Mouse (Mus musculus): ENCODE results near the gene Scaf4. TPM values are rescaled to one million over a fixed set of nuclear protein-coding genes. Genes with fewer than 3 reads are reported as not detected.
A peak's percentile ranks its signal among the peaks of the same experiment; 100 is the strongest.

Gene Scaf4
- polyA plus RNA-seq, 1 experiment = 14.1 TPM

GRCm38 (mm10) chr16:90180975-90181374, 103.3 kb downstream of the Scaf4 start:
- H3K36me3 ChIP-seq (ENCODE audit: control insufficient read depth, insufficient read depth) = no peaks in the 10 kb centered on the region
- H3K79me2 ChIP-seq (ENCODE audit: control insufficient read depth, insufficient read depth) = no peaks in the 10 kb centered on the region
- H3K4me2 ChIP-seq (ENCODE audit: low read depth) = no peak overlapping the region
- no peak overlapping the region for H3ac ChIP-seq (ENCODE audit: control insufficient read depth, insufficient read length)
- H3K4me3 ChIP-seq = no peak overlapping the region
- TF ChIP-seq POLR2A (IDR thresholded peaks at IDR 0.05; ENCODE audit: insufficient read length, low read depth) = no peak
- no peak for TF ChIP-seq SRF (IDR thresholded peaks at IDR 0.05; ENCODE audit: control insufficient read depth, insufficient read length, low read depth)
- no peak for TF ChIP-seq REST (IDR thresholded peaks at IDR 0.05; ENCODE audit: insufficient read depth, insufficient read length)
- no peak for TF ChIP-seq TCF3 (IDR thresholded peaks at IDR 0.05; ENCODE audit: insufficient read length, low read depth)
- TF ChIP-seq POLR2AphosphoS2 (IDR thresholded peaks at IDR 0.05; ENCODE audit: insufficient read length, low read depth) = no peak
- no peak for TF ChIP-seq CEBPB (IDR thresholded peaks at IDR 0.05; ENCODE audit: insufficient read depth, poor library complexity, severe bottlenecking)
- no peak for TF ChIP-seq MYOG (IDR thresholded peaks at IDR 0.05; ENCODE audit: control insufficient read depth in 1 of 3, insufficient read depth in 1 of 3, insufficient read length in 2 of 3, low read depth in 2 of 3)
- TF ChIP-seq MYOD1 (IDR thresholded peaks at IDR 0.05; ENCODE audit: control insufficient read depth in 1 of 3, insufficient read length in 2 of 3, low read depth in 2 of 3) = no peak
- no peak for TF ChIP-seq MAX (IDR thresholded peaks at IDR 0.05; ENCODE audit: low read depth)
- TF ChIP-seq TCF12 (IDR thresholded peaks at IDR 0.05; ENCODE audit: insufficient read depth, poor library complexity, severe bottlenecking) = no peak
- TF ChIP-seq USF1 (IDR thresholded peaks at IDR 0.05; ENCODE audit: low read depth) = no peak
- no peak for TF ChIP-seq E2F4 (IDR thresholded peaks at IDR 0.05; ENCODE audit: insufficient read depth)
- no peaks in the 10 kb centered on the region for H3K27me3 ChIP-seq (ENCODE audit: control insufficient read depth, insufficient read depth, insufficient read length)

- Histone ChIP-seq H3K79me2 (ENCODE audit: control insufficient read depth, insufficient read depth) (no peaks in the 10 kb centered on the region), H3K4me3 (no peak overlapping the region), H3ac (ENCODE audit: control insufficient read depth, insufficient read length) (no peak overlapping the region), H3K4me2 (ENCODE audit: low read depth) (no peak overlapping the region), H3K27me3 (ENCODE audit: control insufficient read depth, insufficient read depth, insufficient read length) (no peaks in the 10 kb centered on the region), H3K36me3 (ENCODE audit: control insufficient read depth, insufficient read depth) (no peaks in the 10 kb centered on the region)
- TF ChIP-seq SRF (IDR thresholded peaks at IDR 0.05; ENCODE audit: control insufficient read depth, insufficient read length, low read depth) = no peak
- no peak for TF ChIP-seq POLR2AphosphoS2 (IDR thresholded peaks at IDR 0.05; ENCODE audit: insufficient read length, low read depth)
- no peak for TF ChIP-seq TCF12 (IDR thresholded peaks at IDR 0.05; ENCODE audit: insufficient read depth, poor library complexity, severe bottlenecking)
Observed at GRCm38 (mm10) chr16:90179892-90180291, 104.4 kb downstream of the Scaf4 start.

- no peak overlapping the region for H3K4me3 ChIP-seq
- H3K4me2 ChIP-seq (ENCODE audit: low read depth) = no peak overlapping the region
- H3K36me3 ChIP-seq (ENCODE audit: control insufficient read depth, insufficient read depth) = no peaks in the 10 kb centered on the region
- no peak overlapping the region for H3ac ChIP-seq (ENCODE audit: control insufficient read depth, insufficient read length)
- no peaks in the 10 kb centered on the region for H3K79me2 ChIP-seq (ENCODE audit: control insufficient read depth, insufficient read depth)
- TF ChIP-seq CEBPB (IDR thresholded peaks at IDR 0.05; ENCODE audit: insufficient read depth, poor library complexity, severe bottlenecking) = no peak
- TF ChIP-seq REST (IDR thresholded peaks at IDR 0.05; ENCODE audit: insufficient read depth, insufficient read length) = no peak
- TF ChIP-seq MAX (IDR thresholded peaks at IDR 0.05; ENCODE audit: low read depth) = no peak
- TF ChIP-seq MYOG (IDR thresholded peaks at IDR 0.05; ENCODE audit: control insufficient read depth in 1 of 3, insufficient read depth in 1 of 3, insufficient read length in 2 of 3, low read depth in 2 of 3) = no peak
- no peak for TF ChIP-seq POLR2AphosphoS2 (IDR thresholded peaks at IDR 0.05; ENCODE audit: insufficient read length, low read depth)
- no peak for TF ChIP-seq TCF3 (IDR thresholded peaks at IDR 0.05; ENCODE audit: insufficient read length, low read depth)
- TF ChIP-seq MYOD1 (IDR thresholded peaks at IDR 0.05; ENCODE audit: control insufficient read depth in 1 of 3, insufficient read length in 2 of 3, low read depth in 2 of 3) = no peak
- no peak for TF ChIP-seq TCF12 (IDR thresholded peaks at IDR 0.05; ENCODE audit: insufficient read depth, poor library complexity, severe bottlenecking)
- H3K27me3 ChIP-seq (ENCODE audit: control insufficient read depth, insufficient read depth, insufficient read length) = no peaks in the 10 kb centered on the region
Observed at GRCm38 (mm10) chr16:90178404-90178803, 105.9 kb downstream of the Scaf4 start.

GRCm38 (mm10) chr16:90177425-90177824, 106.9 kb downstream of the Scaf4 start:
- Histone ChIP-seq H3K36me3 (ENCODE audit: control insufficient read depth, insufficient read depth) (no peaks in the 10 kb centered on the region), H3K4me2 (ENCODE audit: low read depth) (peak overlapping the region; percentile 6), H3K79me2 (ENCODE audit: control insufficient read depth, insufficient read depth) (no peaks in the 10 kb centered on the region), H3K27me3 (ENCODE audit: control insufficient read depth, insufficient read depth, insufficient read length) (no peaks in the 10 kb centered on the region), H3ac (ENCODE audit: control insufficient read depth, insufficient read length) (no peak overlapping the region), H3K4me3 (no peak overlapping the region)
- no peak for TF ChIP-seq MYOD1 (IDR thresholded peaks at IDR 0.05; ENCODE audit: control insufficient read depth in 1 of 3, insufficient read length in 2 of 3, low read depth in 2 of 3)

- TF ChIP-seq TCF12 (IDR thresholded peaks at IDR 0.05; ENCODE audit: insufficient read depth, poor library complexity, severe bottlenecking) (no peak), MAX (IDR thresholded peaks at IDR 0.05; ENCODE audit: low read depth) (no peak), TCF3 (IDR thresholded peaks at IDR 0.05; ENCODE audit: insufficient read length, low read depth) (no peak), USF1 (IDR thresholded peaks at IDR 0.05; ENCODE audit: low read depth) (no peak), SRF (IDR thresholded peaks at IDR 0.05; ENCODE audit: control insufficient read depth, insufficient read length, low read depth) (no peak), E2F4 (IDR thresholded peaks at IDR 0.05; ENCODE audit: insufficient read depth) (no peak), CEBPB (IDR thresholded peaks at IDR 0.05; ENCODE audit: insufficient read depth, poor library complexity, severe bottlenecking) (no peak)
- Histone ChIP-seq H3ac (ENCODE audit: control insufficient read depth, insufficient read length) (no peak overlapping the region), H3K36me3 (ENCODE audit: control insufficient read depth, insufficient read depth) (no peaks in the 10 kb centered on the region), H3K27me3 (ENCODE audit: control insufficient read depth, insufficient read depth, insufficient read length) (no peaks in the 10 kb centered on the region), H3K4me3 (no peak overlapping the region), H3K79me2 (ENCODE audit: control insufficient read depth, insufficient read depth) (no peaks in the 10 kb centered on the region), H3K4me2 (ENCODE audit: low read depth) (no peak overlapping the region)
Observed at GRCm38 (mm10) chr16:90176472-90176871, 107.8 kb downstream of the Scaf4 start.

Other genes starting within 250 kb of the Scaf4 start
- 2.2 TPM for gene Tiam1, start 140.7 kb downstream of the Scaf4 start, polyA plus RNA-seq (2012; fragmentation: generic; extraction: Trizol)
- 551 TPM for gene Sod1, start 63.7 kb downstream of the Scaf4 start, polyA plus RNA-seq (2012; fragmentation: generic; extraction: Trizol)
- gene Hunk, start 101.5 kb upstream of the Scaf4 start, polyA plus RNA-seq (2012; fragmentation: generic; extraction: Trizol) = 0.37 TPM

Measured in myocyte (in vitro differentiated cells).